Mouse (Mus musculus) gastrocnemius, adult 18-20 months (tissue): ENCODE measurements around the gene Rrp15. TPM values are rescaled to one million over a fixed set of nuclear protein-coding genes. Genes with fewer than 3 reads are reported as not detected.
A peak's percentile ranks its signal among the peaks of the same experiment; 100 is the strongest.

Source experiments
- DNase-seq: peaks from one replicate; pipeline ENCODE4 v3.0.0; 2021; ENCODE audit warnings: low spot score
- total RNA-seq, 2 experiments: library from RNA; stranded (reverse); gene quantifications; 2 replicates each; pipeline ENCODE4 v1.2.3; 2021

The Rrp15 gene
- total RNA-seq, 2 experiments from 2014 or later: 10.2 to 12.6 TPM

DNA sequence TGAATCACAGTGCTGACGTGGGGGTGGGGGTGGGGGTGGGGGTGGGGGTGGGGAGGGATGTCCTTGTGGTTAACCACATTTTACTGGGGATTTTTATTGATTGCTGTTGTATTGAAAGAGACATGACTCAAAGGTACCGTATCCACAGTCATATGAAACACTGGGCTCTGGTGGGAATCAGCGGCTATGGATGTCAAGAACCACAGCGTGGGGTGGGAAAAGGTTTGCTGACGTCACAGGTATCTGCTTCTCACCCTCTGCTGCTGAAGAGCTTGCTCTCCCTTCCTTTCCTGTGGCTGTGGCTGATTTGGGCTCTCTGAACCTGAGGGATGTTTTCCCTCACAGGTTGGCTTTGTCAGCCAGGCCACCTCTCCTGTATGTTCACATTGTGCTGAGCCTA lies 73.0 kb downstream of the Rrp15 start:
- DNase-seq: no peak

DNA sequence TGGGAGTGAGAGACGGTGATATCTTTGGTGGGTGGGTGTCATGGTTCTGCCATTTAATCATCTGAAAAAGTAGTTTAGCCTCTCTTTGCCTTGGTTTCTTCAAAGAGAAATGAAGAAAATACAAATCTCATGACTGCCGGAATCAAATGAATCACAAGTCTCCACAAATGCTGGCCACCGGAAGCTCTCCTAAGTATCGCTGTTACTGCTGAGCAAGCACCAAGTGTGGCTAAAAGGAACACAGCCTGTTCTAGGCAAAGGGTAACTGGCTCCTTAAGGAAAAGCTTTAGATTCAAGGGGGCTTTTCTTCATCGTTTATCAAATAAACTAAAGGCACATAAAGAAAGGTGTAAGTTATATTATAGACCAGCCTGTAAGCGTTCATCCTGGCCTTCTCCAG lies 73.9 kb downstream of the Rrp15 start:
- peak; percentile 41 for DNase-seq

DNA sequence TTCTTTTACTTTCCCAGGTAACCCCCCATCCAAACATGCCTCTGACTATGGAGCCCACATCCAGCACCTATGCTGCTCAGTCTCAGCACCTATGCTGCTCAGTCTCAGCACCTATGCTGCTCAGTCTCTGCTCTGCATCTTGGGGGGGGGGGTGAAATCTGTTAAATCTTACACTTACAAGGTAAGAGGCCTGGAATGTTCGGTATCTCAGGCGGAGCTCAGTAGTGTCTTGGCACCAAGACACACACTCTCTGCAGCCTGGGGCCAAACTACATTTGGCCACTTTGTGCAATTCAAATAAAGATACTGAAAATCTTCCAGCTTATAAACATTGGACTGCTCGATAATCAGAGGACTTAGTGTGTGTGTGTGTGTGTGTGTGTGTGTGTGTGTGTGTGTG lies 74.5 kb downstream of the Rrp15 start:
- DNase-seq: no peak

DNA sequence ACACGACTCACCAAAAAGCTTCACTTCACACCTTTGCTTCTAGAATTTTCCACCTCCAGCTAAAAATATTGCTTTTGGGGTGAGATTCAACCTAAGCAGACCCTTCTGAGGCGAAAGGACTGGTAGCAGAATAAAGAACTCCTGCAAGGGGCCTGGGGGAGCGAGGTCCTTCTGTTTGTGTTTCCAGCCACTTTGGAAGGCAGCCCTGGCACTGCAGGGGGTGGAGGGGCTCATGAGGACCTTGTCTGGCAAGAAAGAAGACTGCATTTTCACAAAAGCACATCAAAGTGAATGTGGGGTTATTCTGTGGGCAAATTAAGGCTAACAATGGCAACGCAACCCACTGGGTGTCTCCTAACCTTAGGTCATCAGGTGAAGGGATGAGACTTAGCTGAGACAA lies 76.0 kb downstream of the Rrp15 start:
- no peak for DNase-seq

Other genes starting within 250 kb of the Rrp15 start
- gene Tgfb2, start 43.4 kb downstream of the Rrp15 start, total RNA-seq: 10 to 100 TPM; 15.5 to 17.9 TPM
- gene D1Pas1, start 218.1 kb upstream of the Rrp15 start, total RNA-seq: not detected